Mouse (Mus musculus) heart, postnatal 0 days (tissue): ENCODE measurements at regions not wholly inside any gene's neighbourhood (a gene's known extent, or its start where the extent isn't known, plus 50 kb on each side); places are given as distances from the start of the nearest gene placed in this dataset.

Experiments used
- CTCF ChIP-seq: IDR thresholded peaks from 2 replicates; pipeline ENCODE4 v1.5.1; 2016; ENCODE audit warnings: antibody characterized with exemption, control low read depth, low read depth
- EP300 ChIP-seq: IDR thresholded peaks from 2 replicates; pipeline ENCODE4 v1.6.1; 2016; ENCODE audit warnings: antibody characterized with exemption, low read depth

- no peak for TF ChIP-seq EP300
- TF ChIP-seq CTCF = no peak
Observed at GRCm38 (mm10) chr10:14314004-14314581, 231.4 kb downstream of the Adgrg6 start.
